Mouse (Mus musculus) thymus, adult 2 months (tissue): ENCODE measurements around the gene Creb3.

Experiments
- CTCF ChIP-seq: fragments of 200-500 bp; IDR thresholded peaks from 2 replicates; pipeline ENCODE4 v1.5.1; 2012; ENCODE audit warnings: mild to moderate bottlenecking, control low read depth, low read length, moderate library complexity, borderline replicate concordance; ENCODE audit not compliant: control insufficient read depth, poor library complexity, insufficient read depth; ENCODE audit errors: extremely low read depth
- POLR2A ChIP-seq: fragments of 200-500 bp; IDR thresholded peaks from 2 replicates; pipeline ENCODE4 v1.6.1; 2012; ENCODE audit warnings: mild to moderate bottlenecking, low read length, control low read depth, moderate library complexity; ENCODE audit not compliant: control insufficient read depth, poor library complexity, insufficient read depth; ENCODE audit errors: extremely low read depth

DNA sequence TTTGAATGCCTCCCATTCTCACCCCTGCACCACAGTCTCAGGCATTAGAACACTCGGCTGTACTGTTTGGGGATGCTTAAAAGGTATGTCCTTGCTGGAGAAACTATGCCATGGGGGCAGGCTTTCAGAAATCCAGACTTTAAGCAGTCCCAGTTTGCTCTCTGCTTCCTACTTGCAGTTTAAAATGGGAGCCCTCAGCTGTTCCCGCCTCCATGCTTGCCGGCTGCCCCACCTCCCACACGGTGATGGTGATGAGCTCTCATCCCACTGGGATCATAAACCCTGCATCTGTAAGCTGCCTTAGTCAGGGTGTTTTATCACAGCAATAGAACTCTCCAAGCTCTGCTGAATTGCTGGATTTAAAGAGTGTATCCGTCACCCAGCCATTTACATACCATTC is 9.7 kb upstream of the Creb3 start:
- TF ChIP-seq CTCF: no peak
- no peak for TF ChIP-seq POLR2A
